Mouse (Mus musculus) left cerebral cortex, postnatal 4 days (tissue): ENCODE measurements around the gene Eif3d. TPM values are rescaled to one million over a fixed set of nuclear protein-coding genes. Genes with fewer than 3 reads are reported as not detected.

Source experiments
- DNase-seq: peaks from one replicate; pipeline ENCODE4 v3.0.0-alpha.2; 2022
- intact Hi-C: fragments of 180-260 bp; cut with DNase I; formaldehyde crosslinking; loops from one replicate; pipeline ENCODE4 v1.15.1; 2025
- total RNA-seq, 2 experiments: library from RNA; stranded (reverse); gene quantifications; 2 replicates each; pipeline ENCODE4 v1.2.3; 2021

Eif3d gene
- total RNA-seq, 2 experiments from 2014 or later, result 130 to 141 TPM

DNA sequence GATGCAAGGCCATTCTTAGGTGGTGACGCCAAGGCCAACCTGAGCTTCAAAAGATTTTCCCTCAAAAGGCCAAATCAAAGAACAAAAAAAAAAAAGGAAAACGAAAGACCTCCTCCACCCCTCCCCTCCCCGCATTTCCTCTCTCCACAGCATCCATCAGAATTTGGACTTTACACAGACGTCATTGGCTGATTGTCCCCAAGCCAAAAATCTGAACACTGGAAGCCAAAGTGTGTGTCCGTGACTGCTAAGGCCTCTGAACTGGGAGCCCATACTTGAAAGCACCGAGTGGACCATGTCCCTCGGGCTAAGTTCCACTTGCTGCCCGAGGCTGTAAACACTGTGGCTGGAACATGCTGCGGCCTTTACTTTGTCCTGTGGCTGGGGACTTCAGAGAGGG, 47.9 kb downstream of the Eif3d start:
- intact Hi-C loops, result no loop called here
- no peak for DNase-seq

DNA sequence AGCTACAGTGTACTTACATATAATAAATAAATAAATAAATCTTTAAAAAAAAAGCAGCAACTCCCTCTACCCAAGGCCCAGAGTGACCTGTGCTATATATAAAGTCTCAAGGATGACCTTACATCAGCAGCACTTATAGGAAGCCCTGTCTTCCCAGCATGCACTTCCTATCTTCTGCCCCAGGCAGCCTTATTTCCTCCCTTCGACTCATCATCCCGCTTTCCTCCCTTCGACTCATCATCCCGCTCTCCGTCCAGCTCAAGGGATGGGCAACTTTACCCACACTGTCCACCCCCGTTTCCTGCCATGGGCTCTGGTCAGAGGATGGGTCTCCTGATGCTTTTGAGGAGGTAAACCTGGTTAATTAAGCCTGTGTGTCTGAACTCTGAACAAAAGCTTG, 49.0 kb downstream of the Eif3d start:
- no peak for DNase-seq
- intact Hi-C loops, result no loop called here

GRCm38 (mm10) chr15:77920511-77921462, 49.8 kb downstream of the Eif3d start:
- intact Hi-C loops, result no loop called here
- DNase-seq, result no peak

GRCm38 (mm10) chr15:77919441-77919840, 51.2 kb downstream of the Eif3d start:
- intact Hi-C loops, result loop anchor here (5.0 kb wide), 1 partner anchor 147 kb away; no protein-coding TSS in a partner anchor

GRCm38 (mm10) chr15:77916851-77917544, 53.6 kb downstream of the Eif3d start:
- peak; percentile 89 for DNase-seq
- intact Hi-C loops, result loop anchor here (5.0 kb wide), 1 partner anchor 145 kb away; no protein-coding TSS in a partner anchor

More at GRCm38 (mm10) chr15:77919441-77919840, 51.2 kb downstream of the Eif3d start:
- no peak for DNase-seq

GRCm38 (mm10) chr15:77915287-77915686, 55.3 kb downstream of the Eif3d start:
- intact Hi-C loops, result loop anchor here (5.0 kb wide), 1 partner anchor 143 kb away; no protein-coding TSS in a partner anchor
- no peak for DNase-seq

DNA sequence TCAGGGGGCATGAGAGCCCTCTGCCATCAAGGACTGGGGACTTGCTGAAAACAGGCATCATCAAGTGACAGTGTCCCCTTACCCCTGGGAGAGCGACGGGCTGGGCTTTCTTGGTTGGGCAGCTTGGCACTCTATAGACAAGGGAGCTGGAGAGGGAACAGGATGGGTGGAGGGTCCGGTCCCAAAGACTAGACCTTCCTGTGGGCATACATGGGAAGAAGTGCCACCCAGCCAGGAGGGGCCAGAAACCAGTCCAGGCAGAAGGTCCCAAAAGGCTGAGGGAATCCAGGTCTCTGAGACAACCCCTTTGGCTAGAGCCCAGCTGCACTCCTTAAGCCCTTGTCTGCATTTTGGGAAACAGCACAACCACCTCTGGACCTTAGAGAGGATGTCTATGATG, 56.1 kb downstream of the Eif3d start:
- intact Hi-C loops, result no loop called here
- no peak for DNase-seq

DNA sequence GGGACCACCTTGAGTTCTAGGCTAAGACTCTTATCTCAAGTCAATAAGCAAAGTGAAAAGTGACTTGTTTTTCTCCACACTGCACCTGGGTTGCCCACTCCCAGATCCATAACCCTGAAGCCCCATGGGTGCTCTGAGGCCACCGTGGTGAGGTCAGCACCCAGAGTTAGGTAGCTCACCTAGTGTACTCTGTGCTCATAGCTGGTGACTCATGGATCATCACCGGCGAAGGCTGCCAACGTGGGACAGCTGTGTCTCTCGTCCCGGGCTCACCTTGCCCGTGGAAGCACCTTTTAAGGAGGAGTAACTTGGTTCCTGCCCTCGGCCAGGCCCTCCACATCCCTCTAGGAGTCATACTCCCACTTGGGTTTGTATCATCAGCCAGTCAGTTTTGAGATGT, 57.6 kb downstream of the Eif3d start:
- intact Hi-C loops, result no loop called here
- DNase-seq, result no peak

GRCm38 (mm10) chr15:77912585-77912984, 58.0 kb downstream of the Eif3d start:
- DNase-seq, result no peak
- intact Hi-C loops, result no loop called here

- DNase-seq, result no peak
- intact Hi-C loops, result no loop called here
These were observed 58.6 kb downstream of the Eif3d start for GRCm38 (mm10) chr15:77912048-77912447.

DNA sequence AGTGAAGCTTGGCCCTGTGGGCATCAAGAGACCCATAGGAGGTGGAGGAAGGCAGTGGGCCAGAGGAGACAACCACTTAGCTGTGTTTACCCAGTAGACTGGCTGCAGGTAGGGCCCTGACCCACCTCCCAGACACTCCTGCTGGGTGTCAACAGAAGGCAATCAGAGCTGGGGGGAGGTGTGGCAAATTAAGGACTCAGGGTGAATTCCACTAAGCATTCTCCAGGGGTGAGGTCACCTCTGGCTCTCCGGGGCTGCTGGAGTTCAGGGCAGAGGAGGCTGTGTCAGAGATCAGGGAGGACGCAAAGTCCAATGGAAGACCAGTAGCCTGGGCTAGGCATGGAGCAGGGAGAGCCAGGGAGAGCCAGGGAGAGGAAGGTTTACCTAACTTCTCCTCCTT, 59.5 kb downstream of the Eif3d start:
- intact Hi-C loops, result no loop called here
- no peak for DNase-seq

Other genes starting within 250 kb of the Eif3d start
- gene Apol9b, start 241.8 kb downstream of the Eif3d start, total RNA-seq, result under 1 TPM in 1 of 2 experiments, not detected in 1; 0.22 TPM
- under 1 TPM; 0.48 to 0.97 TPM for gene Apol8, start 213.8 kb downstream of the Eif3d start, total RNA-seq
- 10 to 100 TPM; 59.5 to 63.4 TPM for gene Myh9, start 128.6 kb downstream of the Eif3d start, total RNA-seq
- 10 to 100 TPM; 91.0 to 92.4 TPM for gene Txn2, start 41.8 kb downstream of the Eif3d start, total RNA-seq
- 10 to 100 TPM; 19.1 to 20.3 TPM for gene Foxred2, start 14.1 kb downstream of the Eif3d start, total RNA-seq
- gene Cacng2, start 149.2 kb upstream of the Eif3d start, total RNA-seq, result 10 to 100 TPM; 36.0 to 36.7 TPM
- gene Ift27, start 203.3 kb upstream of the Eif3d start, total RNA-seq, result 10 to 100 TPM; 39.9 to 41.0 TPM
- under 1 TPM; 0.40 to 0.89 TPM for gene Pvalb, start 235.6 kb upstream of the Eif3d start, total RNA-seq